Mouse (Mus musculus) midbrain, embryonic 15.5 days (tissue): Measurements from ENCODE around the gene Mgat4a. TPM values are rescaled to one million over a fixed set of nuclear protein-coding genes. Genes with fewer than 3 reads are reported as not detected.

Experiments used
- ATAC-seq: fragments of 200-750 bp; cut with Nextera tagmentation; replicated peaks from 2 replicates; pipeline ENCODE4 v1.8.0; 2017; ENCODE audit warnings: moderate TSS enrichment
- H3K27ac ChIP-seq: fragments of 300-500 bp; sonication (generic); 2 replicates; pipeline ENCODE4 v1.5.1; 2015; ENCODE audit warnings: mild to moderate bottlenecking, inconsistent platforms
- H3K27me3 ChIP-seq: fragments of 300-500 bp; sonication (generic); replicated peaks from 2 replicates; pipeline ENCODE4 v1.6.1; 2015; ENCODE audit warnings: inconsistent platforms
- H3K36me3 ChIP-seq: fragments of 300-500 bp; sonication (generic); replicated peaks from 2 replicates; pipeline ENCODE4 v1.6.1; 2015; ENCODE audit warnings: inconsistent platforms
- H3K4me1 ChIP-seq: fragments of 300-500 bp; sonication (generic); 2 replicates; pipeline ENCODE4 v1.6.1; 2015; ENCODE audit warnings: inconsistent platforms
- H3K4me2 ChIP-seq: fragments of 300-500 bp; sonication (generic); 2 replicates; pipeline ENCODE4 v1.6.1; 2015; ENCODE audit warnings: inconsistent platforms, mild to moderate bottlenecking, moderate library complexity
- H3K4me3 ChIP-seq: fragments of 300-500 bp; sonication (generic); 2 replicates; pipeline ENCODE4 v1.5.1; 2015; ENCODE audit warnings: mild to moderate bottlenecking, inconsistent platforms
- H3K9ac ChIP-seq: fragments of 300-500 bp; sonication (generic); 2 replicates; pipeline ENCODE4 v1.6.1; 2015; ENCODE audit warnings: mild to moderate bottlenecking, inconsistent platforms
- H3K9me3 ChIP-seq: fragments of 300-500 bp; sonication (generic); 2 replicates; pipeline ENCODE4 v1.6.1; 2016; ENCODE audit warnings: inconsistent platforms
- WGBS: fragments of 180-500 bp; shearing (Covaris S2); methylation state at CpG from one replicate; pipeline ENCODE4 v1.1.7; 2015; ENCODE audit warnings: mixed read lengths; 5-methylcytosine and 5-hydroxymethylcytosine counted together
- polyA plus RNA-seq: library from polyadenylated mRNA; unstranded; fragments of >200 nt; fragmentation: Nextera tagmentation; extraction: Ambion mirVana; gene quantifications from 2 replicates; pipeline ENCODE4 v1.2.1, GENCODE M21; 2015

The Mgat4a gene
- polyA plus RNA-seq, 1 experiment from 2014 or later: 11.9 TPM

GRCm38 (mm10) chr1:37399734-37400133, 141.1 kb downstream of the Mgat4a start:
- Histone ChIP-seq H3K4me1 (no peaks in the 10 kb centered on the region), H3K27ac (no peak overlapping the region), H3K9me3 (no peaks in the 10 kb centered on the region), H3K27me3 (no peaks in the 10 kb centered on the region), H3K9ac (no peak overlapping the region), H3K4me3 (no peak overlapping the region), H3K36me3 (peaks cover 13% of the 10 kb centered on the region; the same call in 1 of the 2 replicates), H3K4me2 (no peak overlapping the region)
- WGBS: 75% methylated on average over 8 of the region's 8 CpGs
- ATAC-seq: no peak

GRCm38 (mm10) chr1:37398961-37399360, 141.9 kb downstream of the Mgat4a start:
- WGBS: 69% methylated on average over 3 of the region's 3 CpGs
- H3K9me3 ChIP-seq: no peaks in the 10 kb centered on the region

GRCm38 (mm10) chr1:37396481-37396880, 144.3 kb downstream of the Mgat4a start:
- Histone ChIP-seq H3K27ac (no peak overlapping the region), H3K27me3 (no peaks in the 10 kb centered on the region), H3K4me3 (no peak overlapping the region), H3K9ac (no peak overlapping the region), H3K4me2 (no peak overlapping the region), H3K9me3 (no peaks in the 10 kb centered on the region), H3K4me1 (no peaks in the 10 kb centered on the region), H3K36me3 (peaks cover 12% of the 10 kb centered on the region)
- no peak for ATAC-seq
- 76% methylated on average over 1 of the region's 1 CpGs for WGBS

More at GRCm38 (mm10) chr1:37398961-37399360, 141.9 kb downstream of the Mgat4a start:
- Histone ChIP-seq H3K4me1 (no peaks in the 10 kb centered on the region), H3K27me3 (no peaks in the 10 kb centered on the region), H3K4me3 (no peak overlapping the region), H3K4me2 (no peak overlapping the region), H3K9ac (no peak overlapping the region), H3K27ac (no peak overlapping the region), H3K36me3 (peaks cover 12% of the 10 kb centered on the region; the same call in 1 of the 2 replicates)
- ATAC-seq: no peak

GRCm38 (mm10) chr1:37393174-37393573, 147.6 kb downstream of the Mgat4a start:
- Histone ChIP-seq H3K4me3 (no peak overlapping the region), H3K4me2 (no peak overlapping the region), H3K27me3 (no peaks in the 10 kb centered on the region), H3K9me3 (no peaks in the 10 kb centered on the region), H3K4me1 (no peaks in the 10 kb centered on the region), H3K36me3 (peaks cover 18% of the 10 kb centered on the region), H3K27ac (no peak overlapping the region), H3K9ac (no peak overlapping the region)
- ATAC-seq: no peak
- WGBS: 71% methylated on average over 5 of the region's 5 CpGs

Other genes starting within 250 kb of the Mgat4a start
- gene Inpp4a, start 241.2 kb downstream of the Mgat4a start, polyA plus RNA-seq: 74.6 and 77.4 TPM in 2 replicates
- gene Coa5, start 110.9 kb downstream of the Mgat4a start, polyA plus RNA-seq: 65.6 and 67.6 TPM in 2 replicates
- gene Unc50, start 110.9 kb downstream of the Mgat4a start, polyA plus RNA-seq: 117 and 121 TPM in 2 replicates
- gene 2010300C02Rik, start 179.1 kb upstream of the Mgat4a start, polyA plus RNA-seq: 2.7 and 3.7 TPM in 2 replicates